Mouse (Mus musculus): ENCODE measurements around the gene Pm20d1. TPM values are rescaled to one million over a fixed set of nuclear protein-coding genes. Genes with fewer than 3 reads are reported as not detected.

The Pm20d1 gene
- polyA plus RNA-seq, 1 experiment: not detected

GRCm38 (mm10) chr1:131764581-131765338 is 32.4 kb upstream of the Pm20d1 start:
- no peak for TF ChIP-seq GATA1 (IDR thresholded peaks at IDR 0.05; ENCODE audit: low read length)

GRCm38 (mm10) chr1:131765357-131766001 is 31.7 kb upstream of the Pm20d1 start:
- TF ChIP-seq GATA1 (IDR thresholded peaks at IDR 0.05; ENCODE audit: low read length): no peak

GRCm38 (mm10) chr1:131769296-131769695 is 27.9 kb upstream of the Pm20d1 start:
- no peak for TF ChIP-seq GATA1 (IDR thresholded peaks at IDR 0.05; ENCODE audit: low read length)

GRCm38 (mm10) chr1:131770656-131771055 is 26.5 kb upstream of the Pm20d1 start:
- TF ChIP-seq GATA1 (IDR thresholded peaks at IDR 0.05; ENCODE audit: low read length): no peak

- TF ChIP-seq GATA1 (IDR thresholded peaks at IDR 0.05; ENCODE audit: low read length): no peak
Observed at GRCm38 (mm10) chr1:131771440-131771839, 25.7 kb upstream of the Pm20d1 start.

- TF ChIP-seq GATA1 (IDR thresholded peaks at IDR 0.05; ENCODE audit: low read length): no peak
Observed at GRCm38 (mm10) chr1:131794591-131794990, 2.6 kb upstream of the Pm20d1 start.

GRCm38 (mm10) chr1:131795171-131795570 is 2.0 kb upstream of the Pm20d1 start:
- TF ChIP-seq GATA1 (IDR thresholded peaks at IDR 0.05; ENCODE audit: low read length): no peak

GRCm38 (mm10) chr1:131800001-131800400 is 2.8 kb downstream of the Pm20d1 start:
- no peak for TF ChIP-seq GATA1 (IDR thresholded peaks at IDR 0.05; ENCODE audit: low read length)

- no peak for TF ChIP-seq GATA1 (IDR thresholded peaks at IDR 0.05; ENCODE audit: low read length)
Observed at GRCm38 (mm10) chr1:131801071-131801470, 3.9 kb downstream of the Pm20d1 start.

GRCm38 (mm10) chr1:131802652-131803051 is 5.5 kb downstream of the Pm20d1 start:
- no peak for TF ChIP-seq GATA1 (IDR thresholded peaks at IDR 0.05; ENCODE audit: low read length)

GRCm38 (mm10) chr1:131804166-131804565 is 7.0 kb downstream of the Pm20d1 start:
- TF ChIP-seq GATA1 (IDR thresholded peaks at IDR 0.05; ENCODE audit: low read length): no peak

- no peak for TF ChIP-seq GATA1 (IDR thresholded peaks at IDR 0.05; ENCODE audit: low read length)
Observed at GRCm38 (mm10) chr1:131808986-131809385, 11.8 kb downstream of the Pm20d1 start.

- TF ChIP-seq GATA1 (IDR thresholded peaks at IDR 0.05; ENCODE audit: low read length): no peak
Observed at GRCm38 (mm10) chr1:131809651-131810050, 12.5 kb downstream of the Pm20d1 start.

- no peak for TF ChIP-seq GATA1 (IDR thresholded peaks at IDR 0.05; ENCODE audit: low read length)
Observed at GRCm38 (mm10) chr1:131811393-131811792, 14.2 kb downstream of the Pm20d1 start.

- TF ChIP-seq GATA1 (IDR thresholded peaks at IDR 0.05; ENCODE audit: low read length): no peak
Observed at GRCm38 (mm10) chr1:131812006-131812405, 14.8 kb downstream of the Pm20d1 start.

- no peak for TF ChIP-seq GATA1 (IDR thresholded peaks at IDR 0.05; ENCODE audit: low read length)
Observed at GRCm38 (mm10) chr1:131812631-131813295, 15.6 kb downstream of the Pm20d1 start.
